Mouse (Mus musculus): Measurements from ENCODE around the gene Serpine1.

Gene Serpine1

GRCm38 (mm10) chr5:137024318-137024717, 47.8 kb downstream of the Serpine1 start:
- DNase-seq (ENCODE audit: low read depth, low spot score) = no peak

- no peak for DNase-seq (ENCODE audit: low read depth, low spot score)
Measured at GRCm38 (mm10) chr5:137015913-137016312, 56.2 kb downstream of the Serpine1 start.

DNA sequence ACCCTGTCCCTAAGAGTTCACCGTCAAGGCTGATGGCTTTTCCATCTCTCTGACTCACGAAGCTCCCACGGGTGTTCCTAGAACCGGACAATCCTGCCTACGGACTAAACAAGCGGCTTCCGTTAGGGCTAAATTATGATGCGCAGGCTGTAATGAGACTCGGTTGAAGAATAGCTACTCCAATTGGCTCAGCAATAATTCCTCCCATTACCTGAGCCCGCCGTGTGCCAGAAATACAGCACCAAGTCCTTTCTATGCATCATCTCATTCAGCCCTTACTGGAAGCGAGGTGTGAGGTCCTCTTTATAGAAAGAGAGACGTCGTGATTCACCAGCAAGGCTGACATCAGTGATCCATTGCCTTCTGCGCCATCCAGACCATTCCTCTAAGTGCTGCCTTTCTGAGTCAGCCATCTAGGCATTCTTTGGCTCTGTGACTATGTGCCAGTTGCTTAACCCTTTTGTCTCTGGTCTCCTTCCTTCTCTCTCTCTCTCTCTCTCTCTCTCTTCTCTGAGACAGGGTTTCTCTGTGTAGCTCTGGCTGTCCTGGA, 59.6 kb downstream of the Serpine1 start:
- no peak for DNase-seq (ENCODE audit: low read depth, low spot score)

Measured in mesoderm, embryonic 11.5 days (tissue).